Mouse (Mus musculus): ENCODE data around the gene Mlxip. TPM values are rescaled to one million over a fixed set of nuclear protein-coding genes. Genes with fewer than 3 reads are reported as not detected.

Mlxip gene
- polyA plus RNA-seq, 1 experiment from 2014 or later: 17.4 TPM

DNA sequence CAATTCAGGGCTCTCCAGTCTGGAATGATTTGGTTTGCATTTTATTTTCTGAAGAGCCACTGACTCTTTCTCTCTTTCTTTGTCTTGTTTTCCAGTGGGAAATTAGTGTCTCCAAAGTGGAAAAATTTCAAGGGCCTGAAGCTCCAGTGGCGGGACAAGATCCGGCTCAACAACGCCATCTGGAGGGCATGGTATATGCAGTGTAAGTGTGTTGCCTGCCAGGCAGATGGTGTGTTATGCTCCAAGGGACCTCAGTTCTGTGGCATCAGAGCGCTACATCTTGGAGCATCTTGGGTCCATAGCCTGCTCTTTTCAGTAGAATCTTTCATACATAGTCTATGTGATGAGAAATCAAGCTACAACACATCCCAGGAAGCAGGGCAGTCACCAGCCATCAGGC is 45.3 kb downstream of the Mlxip start:
- Histone ChIP-seq H3K9ac (no peak overlapping the region), H3K9me3 (no peaks in the 10 kb centered on the region), H3K4me2 (replicated peaks) (no peak overlapping the region), H3K4me3 (no peak overlapping the region), H3K27me3 (no peaks in the 10 kb centered on the region), H3K4me1 (peaks cover 8% of the 10 kb centered on the region), H3K36me3 (peaks cover 15% of the 10 kb centered on the region), H3K27ac (no peak overlapping the region)
- WGBS: 82% methylated on average over 4 of the region's 4 CpGs
- ATAC-seq (ENCODE audit: insufficient number of reproducible peaks, insufficient read depth, low FRiP score, low TSS enrichment): no peak

DNA sequence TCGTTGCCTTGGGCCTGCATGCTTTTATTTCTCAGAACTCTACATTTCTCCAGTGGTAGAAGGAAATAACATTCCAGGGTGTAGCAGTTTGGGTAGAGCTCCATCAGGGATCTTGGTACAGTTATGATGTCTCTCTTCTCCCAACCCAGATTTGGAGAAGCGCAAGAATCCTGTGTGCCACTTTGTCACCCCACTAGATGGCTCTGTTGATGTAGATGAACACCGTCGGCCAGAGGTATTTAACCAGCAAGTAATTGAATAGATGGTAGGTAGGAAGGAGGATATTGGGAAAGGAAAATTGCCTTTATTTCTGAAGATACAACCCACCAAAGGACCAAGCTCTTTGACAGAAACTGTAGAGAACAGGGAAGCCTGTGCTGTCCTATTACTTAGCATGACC is 46.1 kb downstream of the Mlxip start:
- no peaks in the 10 kb centered on the region for H3K27me3 ChIP-seq
- 73% methylated on average over 4 of the region's 4 CpGs for WGBS
- H3K36me3 ChIP-seq: peaks cover 17% of the 10 kb centered on the region
- no peak for ATAC-seq (ENCODE audit: insufficient number of reproducible peaks, insufficient read depth, low FRiP score, low TSS enrichment)
- no peak overlapping the region for H3K9ac ChIP-seq
- H3K4me3 ChIP-seq: no peak overlapping the region
- H3K4me2 ChIP-seq (replicated peaks): no peak overlapping the region
- H3K4me1 ChIP-seq: peaks cover 7% of the 10 kb centered on the region
- H3K27ac ChIP-seq: no peak overlapping the region
- no peaks in the 10 kb centered on the region for H3K9me3 ChIP-seq

DNA sequence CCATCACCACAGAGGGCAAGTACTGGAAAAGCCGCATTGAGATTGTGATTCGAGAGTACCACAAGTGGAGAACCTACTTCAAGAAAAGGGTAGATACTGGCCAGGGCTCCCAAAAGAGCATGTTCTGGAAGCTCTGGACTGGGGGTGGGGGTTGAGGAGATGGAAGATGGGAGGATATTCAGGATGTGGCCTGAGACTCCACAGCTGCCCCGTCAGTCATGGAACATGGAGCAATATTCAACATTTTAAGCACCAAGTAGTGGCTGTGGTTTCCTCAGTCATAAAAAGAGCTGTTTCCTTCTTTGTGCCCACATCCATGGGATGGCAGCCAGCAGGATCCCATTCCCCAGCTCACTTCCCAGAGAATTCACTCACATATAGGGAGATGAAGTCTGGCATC is 47.7 kb downstream of the Mlxip start:
- Histone ChIP-seq H3K4me3 (no peak overlapping the region), H3K9me3 (no peaks in the 10 kb centered on the region), H3K27ac (no peak overlapping the region), H3K27me3 (no peaks in the 10 kb centered on the region), H3K9ac (no peak overlapping the region), H3K4me2 (replicated peaks) (no peak overlapping the region), H3K4me1 (no peaks in the 10 kb centered on the region), H3K36me3 (peaks cover 33% of the 10 kb centered on the region)
- WGBS: 96% methylated on average over 3 of the region's 3 CpGs
- no peak for ATAC-seq (ENCODE audit: insufficient number of reproducible peaks, insufficient read depth, low FRiP score, low TSS enrichment)

DNA sequence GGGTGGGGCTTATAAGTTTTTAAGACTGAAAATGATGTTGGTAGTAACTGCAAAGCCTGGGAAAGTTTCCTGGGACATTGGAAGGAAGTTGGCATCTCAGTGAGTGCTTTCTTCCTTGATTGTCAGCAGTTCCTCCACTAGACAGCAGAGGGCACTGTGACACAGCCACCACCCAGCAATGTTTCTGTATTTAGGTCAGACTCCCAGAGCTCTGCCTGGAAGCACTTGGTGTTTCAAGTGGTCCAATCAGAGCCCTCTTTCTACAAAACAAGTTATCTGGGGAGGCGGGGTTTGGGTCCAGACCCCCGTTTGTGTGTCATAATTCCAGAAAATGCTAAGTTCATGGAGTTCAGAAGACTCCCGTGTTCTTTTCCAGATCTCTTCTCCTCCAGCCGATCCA is 49.5 kb downstream of the Mlxip start:
- Histone ChIP-seq H3K4me3 (no peak overlapping the region), H3K4me1 (no peaks in the 10 kb centered on the region), H3K9me3 (no peaks in the 10 kb centered on the region), H3K27me3 (no peaks in the 10 kb centered on the region), H3K9ac (no peak overlapping the region), H3K4me2 (replicated peaks) (no peak overlapping the region), H3K27ac (no peak overlapping the region), H3K36me3 (peaks cover 46% of the 10 kb centered on the region)
- no peak for ATAC-seq (ENCODE audit: insufficient number of reproducible peaks, insufficient read depth, low FRiP score, low TSS enrichment)
- 50% methylated on average over 4 of the region's 4 CpGs for WGBS

DNA sequence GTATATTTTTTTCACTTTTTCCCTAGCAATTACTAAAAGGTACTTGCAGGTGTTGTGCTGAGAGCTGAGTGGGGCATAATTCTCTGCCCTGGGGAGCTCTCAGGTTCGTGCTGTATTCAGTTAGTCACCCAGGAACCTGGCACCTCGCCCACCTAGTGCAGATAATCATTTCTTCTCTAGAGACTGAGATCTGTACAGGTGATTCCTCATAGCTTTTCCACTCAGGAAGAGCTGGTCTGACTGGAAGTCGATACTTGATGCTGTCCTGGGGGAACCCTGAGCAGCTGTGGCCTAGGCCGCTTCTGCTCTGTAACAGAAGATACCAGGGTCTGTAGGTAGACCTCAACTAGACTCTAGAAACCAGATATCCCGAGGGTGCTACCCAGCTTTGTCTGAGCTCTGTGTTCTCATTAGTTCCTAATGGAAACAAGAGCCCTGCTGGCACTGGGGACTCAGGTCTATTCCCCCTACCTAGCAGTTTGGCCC is 50.3 kb downstream of the Mlxip start:
- Histone ChIP-seq H3K36me3 (peaks cover 54% of the 10 kb centered on the region), H3K9ac (no peak overlapping the region), H3K4me1 (no peaks in the 10 kb centered on the region), H3K4me3 (no peak overlapping the region), H3K27ac (no peak overlapping the region), H3K27me3 (no peaks in the 10 kb centered on the region), H3K9me3 (no peaks in the 10 kb centered on the region), H3K4me2 (replicated peaks) (no peak overlapping the region)
- no peak for ATAC-seq (ENCODE audit: insufficient number of reproducible peaks, insufficient read depth, low FRiP score, low TSS enrichment)
- 84% methylated on average over 5 of the region's 5 CpGs for WGBS

DNA sequence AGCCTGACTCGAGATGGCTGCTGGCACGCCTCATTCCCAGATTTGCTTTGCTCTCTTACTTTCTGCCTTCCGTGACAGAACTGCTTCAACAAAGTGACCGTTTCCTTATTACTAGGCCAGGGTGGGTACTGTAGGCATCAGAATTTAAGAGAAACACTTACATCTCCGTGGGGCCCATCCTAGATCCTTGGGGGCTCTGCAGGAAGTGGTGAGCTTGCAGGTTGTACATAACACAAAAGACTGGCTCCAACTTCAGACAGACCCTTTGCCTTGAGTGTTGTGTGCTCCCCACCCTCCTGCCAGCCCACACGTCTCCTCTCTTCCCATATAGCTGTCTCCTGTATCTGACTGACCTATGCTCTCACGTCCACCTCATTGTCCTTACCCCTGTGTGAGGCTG is 57.3 kb downstream of the Mlxip start:
- no peak overlapping the region for H3K27ac ChIP-seq
- no peak for ATAC-seq (ENCODE audit: insufficient number of reproducible peaks, insufficient read depth, low FRiP score, low TSS enrichment)
- 89% methylated on average over 7 of the region's 7 CpGs for WGBS
- H3K36me3 ChIP-seq: peaks cover 75% of the 10 kb centered on the region
- no peaks in the 10 kb centered on the region for H3K27me3 ChIP-seq
- no peaks in the 10 kb centered on the region for H3K9me3 ChIP-seq
- H3K4me1 ChIP-seq: no peaks in the 10 kb centered on the region
- no peak overlapping the region for H3K4me2 ChIP-seq (replicated peaks)
- no peak overlapping the region for H3K4me3 ChIP-seq
- no peak overlapping the region for H3K9ac ChIP-seq

GRCm38 (mm10) chr5:123461420-123461819 is 66.8 kb downstream of the Mlxip start:
- Histone ChIP-seq H3K27ac (no peak overlapping the region), H3K4me1 (no peaks in the 10 kb centered on the region), H3K27me3 (no peaks in the 10 kb centered on the region), H3K9me3 (no peaks in the 10 kb centered on the region), H3K4me2 (replicated peaks) (no peak overlapping the region), H3K4me3 (no peak overlapping the region), H3K36me3 (0 out of 2 replicates have a peak, but pooled peaks cover 1% of the 10 kb centered on the region), H3K9ac (no peak overlapping the region)
- ATAC-seq (ENCODE audit: insufficient number of reproducible peaks, insufficient read depth, low FRiP score, low TSS enrichment): no peak
- WGBS: 65% methylated on average over 5 of the region's 5 CpGs

DNA sequence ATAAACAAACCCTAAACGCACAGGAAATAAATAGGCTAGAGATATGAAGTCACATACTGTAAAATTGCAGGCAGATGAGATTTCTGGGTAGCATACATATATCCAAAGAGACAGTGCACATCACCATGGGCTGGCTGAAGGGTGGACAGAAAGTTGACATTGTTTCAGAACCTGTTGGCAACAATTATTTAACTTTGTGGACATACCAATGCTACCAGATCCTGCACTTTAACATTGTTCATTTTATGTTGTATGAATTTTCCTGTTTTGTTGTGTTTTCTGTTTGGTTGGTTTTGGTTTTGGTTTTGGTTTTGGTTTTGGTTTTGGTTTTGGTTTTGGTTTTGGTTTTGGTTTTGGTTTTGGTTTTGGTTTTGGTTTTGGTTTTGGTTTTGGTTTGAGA is 70.0 kb downstream of the Mlxip start:
- no peak overlapping the region for H3K27ac ChIP-seq
- no peaks in the 10 kb centered on the region for H3K27me3 ChIP-seq
- H3K4me1 ChIP-seq: no peaks in the 10 kb centered on the region
- no peaks in the 10 kb centered on the region for H3K36me3 ChIP-seq
- 74% methylated on average over 1 of the region's 1 CpGs for WGBS
- no peak overlapping the region for H3K9ac ChIP-seq
- no peak overlapping the region for H3K4me3 ChIP-seq
- H3K4me2 ChIP-seq (replicated peaks): no peak overlapping the region
- H3K9me3 ChIP-seq: no peaks in the 10 kb centered on the region
- ATAC-seq (ENCODE audit: insufficient number of reproducible peaks, insufficient read depth, low FRiP score, low TSS enrichment): no peak

DNA sequence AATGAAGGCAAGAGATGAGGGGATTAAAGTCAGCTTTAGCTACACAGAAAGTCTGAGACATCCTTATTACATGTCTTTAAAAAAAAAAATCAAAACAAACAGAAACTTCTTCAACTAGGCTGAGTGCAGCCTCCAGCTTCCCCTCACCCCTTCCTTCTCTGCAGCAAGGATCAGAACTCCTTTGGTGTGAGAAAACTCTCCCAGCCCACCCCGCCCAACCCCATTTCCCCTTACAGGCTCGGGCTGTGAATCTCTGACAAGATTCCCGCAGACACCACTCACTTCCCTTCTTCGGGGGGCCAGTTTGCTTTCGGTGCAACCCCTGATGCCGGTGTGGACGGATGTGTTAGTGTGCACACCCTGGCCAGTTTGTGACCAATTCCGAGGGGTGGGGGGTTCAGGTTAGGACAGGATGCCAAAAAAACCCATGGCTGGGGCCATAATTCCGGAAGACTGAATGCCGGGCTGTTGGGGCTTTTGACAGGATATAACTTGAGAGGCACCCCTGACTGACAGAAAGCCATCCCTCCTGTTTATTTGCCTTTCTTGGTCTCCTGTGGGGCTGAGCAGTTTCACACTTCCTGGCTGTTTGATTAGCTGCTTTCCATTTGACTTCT is 76.3 kb downstream of the Mlxip start:
- Histone ChIP-seq H3K4me1 (no peaks in the 10 kb centered on the region), H3K4me2 (replicated peaks) (no peak overlapping the region), H3K4me3 (no peak overlapping the region), H3K27ac (peak overlapping the region; percentile 54; the same call in 1 of the 2 replicates), H3K9ac (no peak overlapping the region), H3K36me3 (no peaks in the 10 kb centered on the region), H3K9me3 (no peaks in the 10 kb centered on the region), H3K27me3 (no peaks in the 10 kb centered on the region)
- 60% methylated on average over 10 of the region's 10 CpGs for WGBS
- no peak for ATAC-seq (ENCODE audit: insufficient number of reproducible peaks, insufficient read depth, low FRiP score, low TSS enrichment)

DNA sequence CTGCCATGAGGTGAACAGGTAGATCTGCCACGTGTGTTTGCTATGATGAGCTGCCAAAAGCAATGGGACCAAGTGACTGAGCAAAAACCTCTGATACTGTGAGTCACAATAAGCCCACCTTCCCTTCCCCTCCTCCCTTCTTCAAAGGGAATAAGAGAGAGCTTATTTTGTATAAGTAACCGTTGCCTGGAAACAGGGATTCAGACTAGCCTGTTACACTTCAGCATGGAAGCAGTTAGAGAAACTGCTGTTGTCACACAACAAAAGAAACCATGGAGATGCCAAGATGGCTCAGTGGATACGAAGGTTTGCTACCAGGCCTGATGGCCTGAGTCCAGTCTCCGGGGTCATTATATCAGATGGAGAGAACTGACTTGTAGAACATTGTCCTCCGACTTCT is 79.2 kb downstream of the Mlxip start:
- WGBS: 87% methylated on average over 5 of the region's 5 CpGs

GRCm38 (mm10) chr5:123487659-123488395 is 93.2 kb downstream of the Mlxip start:
- H3K4me2 ChIP-seq (replicated peaks): no peak overlapping the region
- peaks cover 10% of the 10 kb centered on the region; the same call in 1 of the 2 replicates for H3K4me1 ChIP-seq
- ATAC-seq (ENCODE audit: insufficient number of reproducible peaks, insufficient read depth, low FRiP score, low TSS enrichment): no peak
- H3K9ac ChIP-seq: no peak overlapping the region
- no peak overlapping the region for H3K4me3 ChIP-seq
- 83% methylated on average over 11 of the region's 11 CpGs for WGBS
- H3K27me3 ChIP-seq: no peaks in the 10 kb centered on the region
- no peak overlapping the region for H3K27ac ChIP-seq
- no peaks in the 10 kb centered on the region for H3K9me3 ChIP-seq
- no peaks in the 10 kb centered on the region for H3K36me3 ChIP-seq

More for the DNA sequence above, 79.2 kb downstream of the Mlxip start:
- Histone ChIP-seq H3K4me3 (no peak overlapping the region), H3K9ac (no peak overlapping the region), H3K27me3 (no peaks in the 10 kb centered on the region), H3K36me3 (no peaks in the 10 kb centered on the region), H3K4me2 (replicated peaks) (no peak overlapping the region), H3K27ac (no peak overlapping the region), H3K4me1 (no peaks in the 10 kb centered on the region), H3K9me3 (no peaks in the 10 kb centered on the region)
- ATAC-seq (ENCODE audit: insufficient number of reproducible peaks, insufficient read depth, low FRiP score, low TSS enrichment): no peak

Data from embryonic facial prominence, embryonic 12.5 days (tissue).